In the genomic region with DNA sequence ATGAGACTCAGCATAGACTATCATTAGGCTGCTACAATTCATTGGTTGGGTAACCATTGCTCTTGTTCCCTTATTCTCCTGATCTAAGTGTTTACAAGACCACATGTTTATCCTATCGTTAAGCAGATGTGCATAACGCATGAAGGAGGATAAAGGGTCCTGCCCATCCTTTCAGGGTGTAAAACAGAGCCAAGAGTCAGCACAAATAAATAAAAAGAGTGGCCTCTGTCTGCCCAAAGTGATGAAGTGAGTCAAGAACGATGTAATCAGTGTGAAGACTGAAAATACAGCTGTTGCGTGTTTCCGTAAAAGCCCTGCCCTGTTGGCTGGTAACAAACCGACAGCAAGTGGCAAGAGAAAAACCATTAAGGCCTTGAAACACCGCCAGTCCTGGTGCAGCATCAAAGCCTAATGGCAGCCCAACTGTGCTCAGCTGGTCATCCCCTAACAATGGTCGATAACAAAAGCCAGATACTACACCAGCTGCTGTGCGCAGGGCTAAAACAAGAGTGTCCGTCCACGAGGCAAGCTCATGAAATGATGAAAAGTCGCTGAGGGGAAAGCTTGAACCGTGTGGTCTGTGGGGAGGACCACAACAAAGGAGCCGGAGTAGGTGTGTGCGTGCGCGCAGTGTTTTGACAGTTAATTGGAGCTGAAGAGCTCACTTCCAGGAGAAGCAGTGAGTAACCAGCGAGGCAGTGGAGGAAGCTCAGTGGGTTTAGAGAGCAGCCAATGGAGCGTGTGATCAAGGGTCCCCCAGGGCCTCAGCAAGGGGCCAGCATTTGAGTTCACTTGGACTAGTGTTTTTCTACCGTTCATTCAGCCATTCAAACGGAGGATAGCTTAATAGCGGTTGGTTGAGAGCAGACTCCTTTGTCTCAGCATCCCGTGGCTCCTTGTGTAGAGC, we compare ENCODE assay signal across 9 mouse cellular contexts.
DNase-seq lines count a peak whose midpoint lies in the region; ATAC-seq lines count a peak whose summit lies in the region.
"Had no signal": no experiment of that assay in that cellular context is flagged by ENCODE, and none has a peak within 500 bp of the region (broad histone marks: within the 10 kb centered on the region; RNA-seq: fewer than 3 reads in every experiment).

No protein-coding gene starts in this region.

- ATAC-seq in cerebellum, adult (ENCODE audit: insufficient number of reproducible peaks, low FRiP score, low TSS enrichment): no peak
- ATAC-seq in embryonic facial prominence, embryonic 14.5 days (ENCODE audit: low read depth): peak; percentile 88
- ATAC-seq in lung, embryonic 15.5 days (ENCODE audit: borderline replicate concordance, extremely low read depth, low FRiP score, low TSS enrichment): peak; percentile 79; the same call in 1 of the 2 replicates
- no peak for ATAC-seq in heart, embryonic 12.5 days (ENCODE audit: insufficient number of reproducible peaks, low FRiP score)

- WGBS in embryonic facial prominence, embryonic 14.5 days: 65% methylated on average over 23 of the region's 23 CpGs
- 58% methylated on average over 23 of the region's 23 CpGs for WGBS in lung, embryonic 15.5 days
- 75% methylated on average over 23 of the region's 23 CpGs for WGBS in heart, embryonic 12.5 days

- no peak overlapping the region for H3K9ac ChIP-seq in embryonic facial prominence, embryonic 14.5 days (ENCODE audit: low read depth, low read length)
- no peak overlapping the region for H3K9ac ChIP-seq in lung, embryonic 15.5 days
- no peak overlapping the region for H3K9ac ChIP-seq in heart, embryonic 12.5 days

- H3K27me3 ChIP-seq in embryonic facial prominence, embryonic 14.5 days (replicated peaks; ENCODE audit: control insufficient read depth, insufficient read depth, low read length): no peaks in the 10 kb centered on the region
- no peaks in the 10 kb centered on the region for H3K27me3 ChIP-seq in lung, embryonic 15.5 days
- no peaks in the 10 kb centered on the region for H3K27me3 ChIP-seq in heart, embryonic 12.5 days (replicated peaks)

- no peaks in the 10 kb centered on the region for H3K36me3 ChIP-seq in embryonic facial prominence, embryonic 14.5 days (ENCODE audit: control insufficient read depth, insufficient read depth, low read length)
- H3K36me3 ChIP-seq in lung, embryonic 15.5 days: no peaks in the 10 kb centered on the region
- no peaks in the 10 kb centered on the region for H3K36me3 ChIP-seq in heart, embryonic 12.5 days

- H3K9me3 ChIP-seq in embryonic facial prominence, embryonic 14.5 days (ENCODE audit: control insufficient read depth, low read length): no peaks in the 10 kb centered on the region
- H3K9me3 ChIP-seq in lung, embryonic 15.5 days: no peaks in the 10 kb centered on the region
- no peaks in the 10 kb centered on the region for H3K9me3 ChIP-seq in heart, embryonic 12.5 days (replicated peaks)

- DNase-seq in cerebellum, postnatal 10 days: peak; percentile 33 to 35
- peak; percentile 56 for DNase-seq in embryonic facial prominence, embryonic 14.5 days (ENCODE audit: low spot score)
- DNase-seq in neural tube, embryonic 10.5 days (ENCODE audit: extremely low spot score, low spot score): peak; percentile 41
- DNase-seq in gastrocnemius, postnatal 10 days: no peak
- no peak for DNase-seq in cerebellum, adult 11-12 months

- no peak overlapping the region for H3K27ac ChIP-seq in embryonic facial prominence, embryonic 14.5 days (replicated peaks; ENCODE audit: low read depth, low read length)
- H3K27ac ChIP-seq in lung, embryonic 15.5 days: no peak overlapping the region
- H3K27ac ChIP-seq in heart, embryonic 12.5 days (ENCODE audit: poor library complexity, severe bottlenecking): no peak overlapping the region
- H3K27ac ChIP-seq: macrophage had no signal

- H3K4me2 ChIP-seq in embryonic facial prominence, embryonic 14.5 days (ENCODE audit: low read depth, low read length): no peak overlapping the region
- H3K4me2 ChIP-seq in lung, embryonic 15.5 days: no peak overlapping the region
- no peak overlapping the region for H3K4me2 ChIP-seq in heart, embryonic 12.5 days

- H3K4me1 ChIP-seq in embryonic facial prominence, embryonic 14.5 days (ENCODE audit: control insufficient read depth, insufficient read depth, low read length): no peaks in the 10 kb centered on the region
- H3K4me1 ChIP-seq in lung, embryonic 15.5 days: peaks cover 8% of the 10 kb centered on the region
- no peaks in the 10 kb centered on the region for H3K4me1 ChIP-seq in heart, embryonic 12.5 days (replicated peaks)

- no peak overlapping the region for H3K4me3 ChIP-seq in embryonic facial prominence, embryonic 14.5 days (ENCODE audit: low read depth, low read length)
- H3K4me3 ChIP-seq in lung, embryonic 15.5 days: no peak overlapping the region
- H3K4me3 ChIP-seq in heart, embryonic 12.5 days: no peak overlapping the region

Comparison
In these comparisons a context has a peak if more than half of its experiments do, and no peak if none do; other contexts are left out.
1. DNase-seq: peak in cerebellum, postnatal 10 days (2 of 2), embryonic facial prominence, embryonic 14.5 days (single experiment) and neural tube, embryonic 10.5 days (single experiment); none in gastrocnemius, postnatal 10 days (single experiment) and cerebellum, adult 11-12 months (single experiment).
2. ATAC-seq: peak in embryonic facial prominence, embryonic 14.5 days (single experiment) and lung, embryonic 15.5 days (single experiment); none in cerebellum, adult (single experiment) and heart, embryonic 12.5 days (single experiment).